Mouse (Mus musculus) hindbrain, embryonic 10.5 days (tissue): ENCODE measurements around the gene Thsd4. TPM values are rescaled to one million over a fixed set of nuclear protein-coding genes. Genes with fewer than 3 reads are reported as not detected.

Experiments used
- DNase-seq: peaks from one replicate; pipeline ENCODE4 v3.0.0-alpha.2; 2017; ENCODE audit warnings: low spot score
- H3K27ac ChIP-seq: fragments of 300-500 bp; sonication (generic); 2 replicates; pipeline ENCODE4 v1.5.1; 2016; ENCODE audit warnings: mild to moderate bottlenecking, moderate library complexity
- H3K27me3 ChIP-seq: fragments of 300-500 bp; sonication (generic); 2 replicates; pipeline ENCODE4 v1.6.1; 2016; ENCODE audit warnings: mild to moderate bottlenecking; ENCODE audit not compliant: poor library complexity, insufficient read depth, severe bottlenecking
- H3K36me3 ChIP-seq: fragments of 300-500 bp; sonication (generic); 2 replicates; pipeline ENCODE4 v1.6.1; 2016; ENCODE audit warnings: mild to moderate bottlenecking, moderate library complexity
- H3K4me1 ChIP-seq: fragments of 300-500 bp; sonication (generic); replicated peaks from 2 replicates; pipeline ENCODE4 v1.6.1; 2016; ENCODE audit warnings: mild to moderate bottlenecking
- H3K4me3 ChIP-seq: fragments of 300-500 bp; sonication (generic); 2 replicates; pipeline ENCODE4 v1.5.1; 2016; ENCODE audit warnings: mild to moderate bottlenecking, moderate library complexity
- H3K9me3 ChIP-seq: fragments of 300-500 bp; sonication (generic); 2 replicates; pipeline ENCODE4 v1.6.1; 2016; ENCODE audit warnings: mild to moderate bottlenecking, moderate library complexity
- WGBS: fragments of 180-500 bp; shearing (Covaris S2); methylation state at CpG from one replicate; pipeline ENCODE4 v1.1.7; 2016; 5-methylcytosine and 5-hydroxymethylcytosine counted together
- polyA plus RNA-seq: library from polyadenylated mRNA; unstranded; fragments of >200 nt; fragmentation: Nextera tagmentation; extraction: Ambion mirVana; gene quantifications from 2 replicates; pipeline ENCODE4 v1.2.1, GENCODE M21; 2016

The Thsd4 gene
- polyA plus RNA-seq, 1 experiment from 2014 or later, result 6.7 TPM

- H3K4me1 ChIP-seq, result peaks cover 13% of the 10 kb centered on the region
- 87% methylated on average over 12 of the region's 12 CpGs for WGBS
Measured at GRCm38 (mm10) chr9:60530310-60530709, 8.5 kb upstream of the Thsd4 start.

GRCm38 (mm10) chr9:60529348-60530243, 7.8 kb upstream of the Thsd4 start:
- WGBS, result 88% methylated on average over 10 of the region's 10 CpGs
- H3K27me3 ChIP-seq, result peaks cover 9% of the 10 kb centered on the region
- H3K9me3 ChIP-seq, result no peaks in the 10 kb centered on the region
- H3K27ac ChIP-seq, result no peak overlapping the region
- DNase-seq, result no peak
- no peak overlapping the region for H3K4me3 ChIP-seq
- H3K36me3 ChIP-seq, result no peaks in the 10 kb centered on the region
- H3K4me1 ChIP-seq, result peaks cover 18% of the 10 kb centered on the region

More at GRCm38 (mm10) chr9:60530310-60530709, 8.5 kb upstream of the Thsd4 start:
- no peaks in the 10 kb centered on the region for H3K9me3 ChIP-seq
- no peak overlapping the region for H3K27ac ChIP-seq
- no peak overlapping the region for H3K4me3 ChIP-seq
- no peaks in the 10 kb centered on the region for H3K36me3 ChIP-seq
- H3K27me3 ChIP-seq, result peaks cover 4% of the 10 kb centered on the region
- no peak for DNase-seq

GRCm38 (mm10) chr9:60528269-60528668, 6.4 kb upstream of the Thsd4 start:
- H3K36me3 ChIP-seq, result no peaks in the 10 kb centered on the region
- H3K9me3 ChIP-seq, result no peaks in the 10 kb centered on the region
- DNase-seq, result no peak
- H3K27ac ChIP-seq, result no peak overlapping the region
- peaks cover 13% of the 10 kb centered on the region for H3K27me3 ChIP-seq
- 91% methylated on average over 3 of the region's 3 CpGs for WGBS
- H3K4me1 ChIP-seq, result peaks cover 18% of the 10 kb centered on the region
- no peak overlapping the region for H3K4me3 ChIP-seq

- Histone ChIP-seq H3K36me3 (no peaks in the 10 kb centered on the region), H3K27ac (no peak overlapping the region), H3K4me1 (peaks cover 18% of the 10 kb centered on the region), H3K27me3 (peaks cover 18% of the 10 kb centered on the region), H3K4me3 (no peak overlapping the region), H3K9me3 (no peaks in the 10 kb centered on the region)
- WGBS, result 91% methylated on average over 2 of the region's 2 CpGs
- no peak for DNase-seq
Measured at GRCm38 (mm10) chr9:60527836-60528235, 6.0 kb upstream of the Thsd4 start.

GRCm38 (mm10) chr9:60527051-60527450, 5.2 kb upstream of the Thsd4 start:
- Histone ChIP-seq H3K9me3 (no peaks in the 10 kb centered on the region), H3K4me1 (peaks cover 20% of the 10 kb centered on the region), H3K27me3 (peaks cover 26% of the 10 kb centered on the region), H3K27ac (no peak overlapping the region), H3K4me3 (no peak overlapping the region), H3K36me3 (no peaks in the 10 kb centered on the region)
- DNase-seq, result no peak
- 74% methylated on average over 5 of the region's 5 CpGs for WGBS

- Histone ChIP-seq H3K4me3 (no peak overlapping the region), H3K36me3 (no peaks in the 10 kb centered on the region)
Measured at GRCm38 (mm10) chr9:60526195-60526594, 4.3 kb upstream of the Thsd4 start.

GRCm38 (mm10) chr9:60521143-60521542, 703 bp downstream of the Thsd4 start:
- Histone ChIP-seq H3K9me3 (no peaks in the 10 kb centered on the region), H3K4me3 (peak overlapping the region; percentile 65), H3K4me1 (peaks cover 70% of the 10 kb centered on the region), H3K27ac (0 out of 2 replicates have a peak overlapping the region, but pooled peaks have one; percentile 35), H3K27me3 (peaks cover 85% of the 10 kb centered on the region), H3K36me3 (no peaks in the 10 kb centered on the region)
- DNase-seq, result no peak
- WGBS, result 32% methylated on average over 5 of the region's 5 CpGs

More at GRCm38 (mm10) chr9:60526195-60526594, 4.3 kb upstream of the Thsd4 start:
- 72% methylated on average over 5 of the region's 5 CpGs for WGBS
- no peaks in the 10 kb centered on the region for H3K9me3 ChIP-seq
- peaks cover 34% of the 10 kb centered on the region for H3K27me3 ChIP-seq
- H3K4me1 ChIP-seq, result peaks cover 29% of the 10 kb centered on the region
- DNase-seq, result no peak
- no peak overlapping the region for H3K27ac ChIP-seq

- no peaks in the 10 kb centered on the region for H3K9me3 ChIP-seq
- H3K4me3 ChIP-seq, result no peak overlapping the region
- 21% methylated on average over 3 of the region's 3 CpGs for WGBS
- no peak for DNase-seq
- peaks cover 91% of the 10 kb centered on the region for H3K27me3 ChIP-seq
- peaks cover 58% of the 10 kb centered on the region for H3K4me1 ChIP-seq
- H3K36me3 ChIP-seq, result no peaks in the 10 kb centered on the region
- no peak overlapping the region for H3K27ac ChIP-seq
Measured at GRCm38 (mm10) chr9:60519601-60520000, 2.2 kb downstream of the Thsd4 start.

GRCm38 (mm10) chr9:60518216-60518615, 3.6 kb downstream of the Thsd4 start:
- no peak for DNase-seq
- Histone ChIP-seq H3K27me3 (peaks cover 97% of the 10 kb centered on the region), H3K27ac (no peak overlapping the region), H3K4me1 (peaks cover 65% of the 10 kb centered on the region), H3K9me3 (0 out of 2 replicates have a peak, but pooled peaks cover 2% of the 10 kb centered on the region), H3K36me3 (no peaks in the 10 kb centered on the region), H3K4me3 (no peak overlapping the region)
- WGBS, result 31% methylated on average over 3 of the region's 3 CpGs

GRCm38 (mm10) chr9:60517148-60517547, 4.7 kb downstream of the Thsd4 start:
- peaks cover 73% of the 10 kb centered on the region for H3K4me1 ChIP-seq

GRCm38 (mm10) chr9:60516379-60516778, 5.5 kb downstream of the Thsd4 start:
- Histone ChIP-seq H3K9me3 (0 out of 2 replicates have a peak, but pooled peaks cover 2% of the 10 kb centered on the region), H3K27ac (peak overlapping the region; percentile 23; the same call in 1 of the 2 replicates), H3K36me3 (no peaks in the 10 kb centered on the region), H3K4me3 (no peak overlapping the region), H3K4me1 (peaks cover 65% of the 10 kb centered on the region), H3K27me3 (peaks cover 90% of the 10 kb centered on the region)
- no peak for DNase-seq
- 79% methylated on average over 4 of the region's 4 CpGs for WGBS

More at GRCm38 (mm10) chr9:60517148-60517547, 4.7 kb downstream of the Thsd4 start:
- WGBS, result 5% methylated on average over 4 of the region's 4 CpGs
- DNase-seq, result peak; percentile 77
- no peak overlapping the region; the same call in 1 of the 2 replicates for H3K4me3 ChIP-seq
- H3K27me3 ChIP-seq, result peaks cover 93% of the 10 kb centered on the region
- H3K9me3 ChIP-seq, result 0 out of 2 replicates have a peak, but pooled peaks cover 2% of the 10 kb centered on the region
- H3K36me3 ChIP-seq, result no peaks in the 10 kb centered on the region
- H3K27ac ChIP-seq, result 0 out of 2 replicates have a peak overlapping the region, but pooled peaks have one; percentile 23

- Histone ChIP-seq H3K27ac (peak overlapping the region; percentile 16; the same call in 1 of the 2 replicates), H3K36me3 (no peaks in the 10 kb centered on the region), H3K9me3 (0 out of 2 replicates have a peak, but pooled peaks cover 2% of the 10 kb centered on the region), H3K4me1 (peaks cover 56% of the 10 kb centered on the region), H3K27me3 (peaks cover 88% of the 10 kb centered on the region), H3K4me3 (no peak overlapping the region)
- peak; percentile 63 for DNase-seq
- 14% methylated on average over 11 of the region's 11 CpGs for WGBS
Measured at GRCm38 (mm10) chr9:60513329-60513788, 8.5 kb downstream of the Thsd4 start.

GRCm38 (mm10) chr9:60510876-60511275, 11.0 kb downstream of the Thsd4 start:
- Histone ChIP-seq H3K4me1 (peaks cover 43% of the 10 kb centered on the region), H3K27me3 (peaks cover 88% of the 10 kb centered on the region), H3K27ac (0 out of 2 replicates have a peak overlapping the region, but pooled peaks have one; percentile 5), H3K36me3 (no peaks in the 10 kb centered on the region), H3K4me3 (no peak overlapping the region), H3K9me3 (0 out of 2 replicates have a peak, but pooled peaks cover 2% of the 10 kb centered on the region)
- no peak for DNase-seq
- 22% methylated on average over 6 of the region's 6 CpGs for WGBS
